Mouse (Mus musculus): ENCODE measurements around the gene Dnph1. TPM values are rescaled to one million over a fixed set of nuclear protein-coding genes. Genes with fewer than 3 reads are reported as not detected.

Dnph1 gene
- 70.1 and 78.6 TPM in 2 replicates for polyA plus RNA-seq (2016; fragmentation: Nextera tagmentation; extraction: Ambion mirVana)

GRCm38 (mm10) chr17:46496623-46497434, at the start of gene Dnph1:
Dnph1 (plus strand) TSS chr17:46496711.
- H3K9me3 ChIP-seq (replicated peaks), result no peaks in the 10 kb centered on the region
- H3K4me1 ChIP-seq, result peaks cover 18% of the 10 kb centered on the region
- DNase-seq (ENCODE audit: low spot score), result peak; percentile 92
- H3K36me3 ChIP-seq, result peaks cover 32% of the 10 kb centered on the region
- H3K4me3 ChIP-seq, result peak within 1 kb of the TSS; percentile 79
- peak within 1 kb of the TSS; percentile 89 for H3K27ac ChIP-seq
- H3K27me3 ChIP-seq (ENCODE audit: low read depth, poor library complexity, severe bottlenecking), result peaks cover 31% of the 10 kb centered on the region
- WGBS, result under 1% methylated on average over 44 of the region's 44 CpGs

GRCm38 (mm10) chr17:46452683-46453082, 43.8 kb upstream of the Dnph1 start:
- DNase-seq (ENCODE audit: low spot score), result no peak
- Histone ChIP-seq H3K4me3 (no peak overlapping the region), H3K36me3 (no peaks in the 10 kb centered on the region), H3K27ac (no peak overlapping the region), H3K27me3 (ENCODE audit: low read depth, poor library complexity, severe bottlenecking) (peaks cover 80% of the 10 kb centered on the region), H3K4me1 (peaks cover 36% of the 10 kb centered on the region), H3K9me3 (replicated peaks) (no peaks in the 10 kb centered on the region)
- WGBS, result 31% methylated on average over 5 of the region's 5 CpGs

GRCm38 (mm10) chr17:46453302-46453948, 43.1 kb upstream of the Dnph1 start:
- no peaks in the 10 kb centered on the region for H3K9me3 ChIP-seq (replicated peaks)
- H3K36me3 ChIP-seq, result no peaks in the 10 kb centered on the region
- H3K4me3 ChIP-seq, result peak overlapping the region; percentile 59
- no peak for DNase-seq (ENCODE audit: low spot score)
- H3K27me3 ChIP-seq (ENCODE audit: low read depth, poor library complexity, severe bottlenecking), result peaks cover 80% of the 10 kb centered on the region
- peak overlapping the region; percentile 34; the same call in 1 of the 2 replicates for H3K27ac ChIP-seq
- H3K4me1 ChIP-seq, result peaks cover 37% of the 10 kb centered on the region
- WGBS, result 3% methylated on average over 13 of the region's 13 CpGs

- Histone ChIP-seq H3K9me3 (replicated peaks) (no peaks in the 10 kb centered on the region), H3K27me3 (ENCODE audit: low read depth, poor library complexity, severe bottlenecking) (peaks cover 85% of the 10 kb centered on the region), H3K27ac (peak overlapping the region; percentile 34; the same call in 1 of the 2 replicates), H3K4me1 (peaks cover 39% of the 10 kb centered on the region), H3K36me3 (no peaks in the 10 kb centered on the region), H3K4me3 (peak overlapping the region; percentile 59)
- 3% methylated on average over 26 of the region's 26 CpGs for WGBS
- DNase-seq (ENCODE audit: low spot score), result no peak
Observed at GRCm38 (mm10) chr17:46453970-46454411, 42.5 kb upstream of the Dnph1 start.

- no peaks in the 10 kb centered on the region for H3K9me3 ChIP-seq (replicated peaks)
- peaks cover 90% of the 10 kb centered on the region for H3K27me3 ChIP-seq (ENCODE audit: low read depth, poor library complexity, severe bottlenecking)
- peak overlapping the region; percentile 59 for H3K4me3 ChIP-seq
- peaks cover 39% of the 10 kb centered on the region for H3K4me1 ChIP-seq
- H3K27ac ChIP-seq, result peak overlapping the region; percentile 56; the same call in 1 of the 2 replicates
- WGBS, result 2% methylated on average over 9 of the region's 9 CpGs
- no peaks in the 10 kb centered on the region for H3K36me3 ChIP-seq
- no peak for DNase-seq (ENCODE audit: low spot score)
Observed at GRCm38 (mm10) chr17:46454539-46454938, 42.0 kb upstream of the Dnph1 start.

GRCm38 (mm10) chr17:46455110-46455691, 41.3 kb upstream of the Dnph1 start:
- peak overlapping the region; percentile 56 for H3K27ac ChIP-seq
- H3K4me1 ChIP-seq, result peaks cover 40% of the 10 kb centered on the region
- peaks cover 94% of the 10 kb centered on the region for H3K27me3 ChIP-seq (ENCODE audit: low read depth, poor library complexity, severe bottlenecking)
- peak overlapping the region; percentile 59 for H3K4me3 ChIP-seq
- 1% methylated on average over 33 of the region's 33 CpGs for WGBS
- no peaks in the 10 kb centered on the region for H3K9me3 ChIP-seq (replicated peaks)
- DNase-seq (ENCODE audit: low spot score), result peak; percentile 63
- no peaks in the 10 kb centered on the region for H3K36me3 ChIP-seq

- Histone ChIP-seq H3K4me1 (peaks cover 49% of the 10 kb centered on the region), H3K9me3 (replicated peaks) (no peaks in the 10 kb centered on the region), H3K4me3 (no peak overlapping the region), H3K27me3 (ENCODE audit: low read depth, poor library complexity, severe bottlenecking) (peaks cover 97% of the 10 kb centered on the region), H3K36me3 (no peaks in the 10 kb centered on the region), H3K27ac (no peak overlapping the region)
- no peak for DNase-seq (ENCODE audit: low spot score)
- WGBS, result 10% methylated on average over 10 of the region's 10 CpGs
Observed at GRCm38 (mm10) chr17:46457791-46458190, 38.7 kb upstream of the Dnph1 start.

- WGBS, result 46% methylated on average over 3 of the region's 3 CpGs
- Histone ChIP-seq H3K9me3 (replicated peaks) (no peaks in the 10 kb centered on the region), H3K27me3 (ENCODE audit: low read depth, poor library complexity, severe bottlenecking) (peaks cover 97% of the 10 kb centered on the region), H3K4me3 (no peak overlapping the region), H3K27ac (no peak overlapping the region), H3K4me1 (peaks cover 42% of the 10 kb centered on the region), H3K36me3 (no peaks in the 10 kb centered on the region)
- no peak for DNase-seq (ENCODE audit: low spot score)
Observed at GRCm38 (mm10) chr17:46458439-46458838, 38.1 kb upstream of the Dnph1 start.

- H3K4me3 ChIP-seq, result peak overlapping the region; percentile 50
- peaks cover 20% of the 10 kb centered on the region for H3K4me1 ChIP-seq
- H3K36me3 ChIP-seq, result no peaks in the 10 kb centered on the region
- DNase-seq (ENCODE audit: low spot score), result no peak
- no peaks in the 10 kb centered on the region for H3K9me3 ChIP-seq (replicated peaks)
- peak overlapping the region; percentile 46; the same call in 1 of the 2 replicates for H3K27ac ChIP-seq
- peaks cover 97% of the 10 kb centered on the region for H3K27me3 ChIP-seq (ENCODE audit: low read depth, poor library complexity, severe bottlenecking)
- WGBS, result under 1% methylated on average over 31 of the region's 32 CpGs
Observed at GRCm38 (mm10) chr17:46460673-46461072, 35.8 kb upstream of the Dnph1 start.

GRCm38 (mm10) chr17:46461347-46461746, 35.2 kb upstream of the Dnph1 start:
- no peak for DNase-seq (ENCODE audit: low spot score)
- peaks cover 16% of the 10 kb centered on the region for H3K4me1 ChIP-seq
- no peaks in the 10 kb centered on the region for H3K36me3 ChIP-seq
- WGBS, result 14% methylated on average over 8 of the region's 8 CpGs
- no peak overlapping the region for H3K27ac ChIP-seq
- H3K27me3 ChIP-seq (ENCODE audit: low read depth, poor library complexity, severe bottlenecking), result peaks cover 97% of the 10 kb centered on the region
- no peaks in the 10 kb centered on the region for H3K9me3 ChIP-seq (replicated peaks)
- peak overlapping the region; percentile 50 for H3K4me3 ChIP-seq

- Histone ChIP-seq H3K27me3 (ENCODE audit: low read depth, poor library complexity, severe bottlenecking) (peaks cover 93% of the 10 kb centered on the region), H3K4me1 (peaks cover 18% of the 10 kb centered on the region), H3K36me3 (no peaks in the 10 kb centered on the region), H3K9me3 (replicated peaks) (no peaks in the 10 kb centered on the region), H3K4me3 (no peak overlapping the region), H3K27ac (no peak overlapping the region)
- 76% methylated on average over 5 of the region's 5 CpGs for WGBS
- DNase-seq (ENCODE audit: low spot score), result no peak
Observed at GRCm38 (mm10) chr17:46462226-46462625, 34.3 kb upstream of the Dnph1 start.

- no peaks in the 10 kb centered on the region for H3K9me3 ChIP-seq (replicated peaks)
- peaks cover 35% of the 10 kb centered on the region for H3K4me1 ChIP-seq
- no peak overlapping the region for H3K27ac ChIP-seq
- no peak for DNase-seq (ENCODE audit: low spot score)
- H3K4me3 ChIP-seq, result no peak overlapping the region
- H3K27me3 ChIP-seq (ENCODE audit: low read depth, poor library complexity, severe bottlenecking), result peaks cover 43% of the 10 kb centered on the region
- 77% methylated on average over 9 of the region's 9 CpGs for WGBS
- H3K36me3 ChIP-seq, result no peaks in the 10 kb centered on the region
Observed at GRCm38 (mm10) chr17:46467830-46468229, 28.7 kb upstream of the Dnph1 start.

- Histone ChIP-seq H3K36me3 (no peaks in the 10 kb centered on the region), H3K9me3 (replicated peaks) (no peaks in the 10 kb centered on the region), H3K4me3 (no peak overlapping the region), H3K27me3 (ENCODE audit: low read depth, poor library complexity, severe bottlenecking) (peaks cover 54% of the 10 kb centered on the region), H3K27ac (no peak overlapping the region), H3K4me1 (no peaks in the 10 kb centered on the region)
- no peak for DNase-seq (ENCODE audit: low spot score)
- WGBS, result 68% methylated on average over 8 of the region's 8 CpGs
Observed at GRCm38 (mm10) chr17:46476601-46477000, 19.9 kb upstream of the Dnph1 start.
